ENCODE assay signal across 8 mouse cellular contexts in the genomic region with DNA sequence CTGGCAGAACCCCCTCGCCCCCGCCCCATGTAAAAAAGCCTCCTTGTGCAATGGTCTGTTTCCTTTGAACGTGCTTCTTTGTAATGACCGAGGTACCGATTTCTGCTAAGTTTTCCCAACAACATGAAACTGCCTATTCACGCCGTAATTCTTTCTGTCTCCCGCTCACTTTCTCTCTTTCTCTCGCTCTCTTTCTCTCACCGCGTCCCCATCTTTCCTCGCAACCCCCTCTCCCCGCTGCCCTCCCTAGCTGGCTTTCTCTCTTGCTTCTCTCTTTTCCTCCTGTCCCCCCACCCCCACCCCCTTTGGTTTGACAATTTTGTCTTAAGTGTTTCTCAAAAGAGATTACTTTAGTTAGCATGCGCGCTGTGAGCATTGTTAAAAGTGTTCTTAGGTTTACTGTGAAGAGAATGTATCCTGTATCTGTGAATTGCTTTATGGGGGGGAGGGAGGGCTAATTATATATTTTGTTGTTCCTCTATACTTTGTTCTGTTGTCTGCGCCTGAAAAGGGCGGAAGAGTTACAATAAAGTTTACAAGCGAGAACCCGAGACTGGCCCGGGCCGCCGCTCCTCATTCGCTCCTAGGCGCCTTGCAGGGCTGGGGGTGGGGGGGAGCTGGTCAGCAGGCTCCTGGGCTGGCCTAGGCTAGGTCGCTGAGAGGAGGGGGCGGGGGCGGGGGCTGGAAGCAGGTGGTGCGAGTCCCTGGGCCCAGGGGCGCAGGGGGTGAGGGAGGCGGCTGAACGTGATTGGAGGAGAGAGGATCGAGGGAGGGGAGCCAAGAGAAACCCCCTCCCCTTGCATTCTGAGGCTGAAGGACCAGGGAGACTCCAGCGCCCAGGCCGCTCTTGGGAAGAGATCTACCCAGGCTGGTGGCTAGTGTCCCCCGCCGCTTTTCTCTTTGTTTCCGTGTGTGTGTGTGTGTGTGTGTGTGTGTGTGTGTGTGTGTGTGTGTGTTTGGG. TPM values are rescaled to one million over a fixed set of nuclear protein-coding genes. Genes with fewer than 3 reads are reported as not detected.
DNase-seq lines count a peak whose midpoint lies in the region; ATAC-seq and TF ChIP-seq lines count a peak whose summit lies in the region.

No protein-coding gene starts in this region.

- peaks cover 45% of the 10 kb centered on the region for H3K27me3 ChIP-seq in intestine, embryonic 16.5 days (replicated peaks; ENCODE audit: control insufficient read depth, insufficient read depth, low read length)
- H3K27me3 ChIP-seq in liver, postnatal 0 days (ENCODE audit: insufficient read depth, low read length): peaks cover 95% of the 10 kb centered on the region

- ATAC-seq in intestine, embryonic 16.5 days: peak; percentile 74
- no peak for ATAC-seq in liver, postnatal 0 days

- peak overlapping the region; percentile 83 for H3K9ac ChIP-seq in intestine, embryonic 16.5 days (ENCODE audit: low read depth, low read length)
- no peak overlapping the region for H3K9ac ChIP-seq in liver, postnatal 0 days (replicated peaks)

- DNase-seq in adrenal gland, adult (ENCODE audit: inconsistent age in 2 of 2, low spot score in 1 of 2): peak; percentile 77 to 87
- DNase-seq in adrenal gland, adult 18-20 months (ENCODE audit: low spot score in 2 of 2): no peak
- DNase-seq in adrenal gland, postnatal 14 days: peak; percentile 89
- DNase-seq in liver, postnatal 0 days: no peak
- DNase-seq in cerebellum, adult 11-12 months: no peak
- DNase-seq in retina, postnatal 1 day: no peak
- no peak for DNase-seq in thymus, adult 18-20 months

- H3K4me3 ChIP-seq in intestine, embryonic 16.5 days (ENCODE audit: low read length): peak overlapping the region; percentile 61
- H3K4me3 ChIP-seq in liver, postnatal 0 days (ENCODE audit: low read depth, low read length): peak overlapping the region; percentile 30

- no peak for TF ChIP-seq EP300 in liver, postnatal 0 days (IDR thresholded peaks at IDR 0.05; ENCODE audit: low read depth)

- peak overlapping the region; percentile 86 for H3K27ac ChIP-seq in intestine, embryonic 16.5 days (ENCODE audit: low read length)
- H3K27ac ChIP-seq in liver, postnatal 0 days (ENCODE audit: low read depth): no peak overlapping the region

- H3K9me3 ChIP-seq in intestine, embryonic 16.5 days (ENCODE audit: control insufficient read depth, low read length): no peaks in the 10 kb centered on the region
- no peaks in the 10 kb centered on the region for H3K9me3 ChIP-seq in liver, postnatal 0 days (ENCODE audit: low read length)

- peaks cover 15% of the 10 kb centered on the region; the same call in 1 of the 2 replicates for H3K4me1 ChIP-seq in intestine, embryonic 16.5 days (ENCODE audit: control insufficient read depth, insufficient read depth, low read length)
- no peaks in the 10 kb centered on the region for H3K4me1 ChIP-seq in liver, postnatal 0 days (ENCODE audit: insufficient read depth)

- H3K4me2 ChIP-seq in intestine, embryonic 16.5 days (ENCODE audit: low read depth, low read length): peak overlapping the region; percentile 77
- peak overlapping the region; percentile 49 for H3K4me2 ChIP-seq in liver, postnatal 0 days (ENCODE audit: low read depth, low read length)

- TF ChIP-seq CTCF in liver, postnatal 0 days (IDR thresholded peaks at IDR 0.05; ENCODE audit: low read depth): no peak

- H3K36me3 ChIP-seq in intestine, embryonic 16.5 days (ENCODE audit: control insufficient read depth, insufficient read depth, low read length): no peaks in the 10 kb centered on the region
- no peaks in the 10 kb centered on the region for H3K36me3 ChIP-seq in liver, postnatal 0 days (replicated peaks; ENCODE audit: insufficient read depth, low read length)

- WGBS in intestine, embryonic 16.5 days: 2% methylated on average over 34 of the region's 37 CpGs
- 4% methylated on average over 33 of the region's 37 CpGs for WGBS in liver, postnatal 0 days (ENCODE audit: insufficient replicate concordance)

RNA-seq across cellular contexts. Expression of a gene that starts 1.4 kb away (rescaled TPM):
- 10 to 100 TPM; 33.5 to 59.0 TPM for total RNA-seq in adrenal gland, adult 18-20 months (2021)
- total RNA-seq in adrenal gland, postnatal 14 days (2021): 34.3 and 37.8 TPM in 2 replicates
- polyA plus RNA-seq in intestine, embryonic 16.5 days (2015; fragmentation: Nextera tagmentation; extraction: Ambion mirVana): 10.0 and 11.3 TPM in 2 replicates
- 0.27 and 0.51 TPM in 2 replicates for polyA plus RNA-seq in liver, postnatal 0 days (2015; fragmentation: Nextera tagmentation; extraction: Ambion mirVana)

RNA-seq across cellular contexts. Expression of a gene that starts 3.3 kb away (rescaled TPM):
- 100 to 1,000 TPM in 1 of 2 experiments, 10 to 100 TPM in 1; 54.8 to 119 TPM for total RNA-seq in adrenal gland, adult 18-20 months (2021)
- 56.7 and 59.4 TPM in 2 replicates for total RNA-seq in adrenal gland, postnatal 14 days (2021)
- 0.71 and 0.97 TPM in 2 replicates for polyA plus RNA-seq in intestine, embryonic 16.5 days (2015; fragmentation: Nextera tagmentation; extraction: Ambion mirVana)
- polyA plus RNA-seq in liver, postnatal 0 days (2015; fragmentation: Nextera tagmentation; extraction: Ambion mirVana): not detected in 2 replicates

RNA-seq across cellular contexts. Expression of a gene that starts 7.2 kb away (rescaled TPM):
- 10 to 100 TPM; 37.0 to 68.1 TPM for total RNA-seq in adrenal gland, adult 18-20 months (2021)
- total RNA-seq in adrenal gland, postnatal 14 days (2021): 35.7 and 39.8 TPM in 2 replicates
- polyA plus RNA-seq in intestine, embryonic 16.5 days (2015; fragmentation: Nextera tagmentation; extraction: Ambion mirVana): 11.1 and 11.3 TPM in 2 replicates
- not detected in 2 replicates for polyA plus RNA-seq in liver, postnatal 0 days (2015; fragmentation: Nextera tagmentation; extraction: Ambion mirVana)

RNA-seq across cellular contexts. Expression of a gene that starts 13.8 kb away (rescaled TPM):
- total RNA-seq in adrenal gland, adult 18-20 months (2021): 100 to 1,000 TPM; 294 to 445 TPM
- 99.3 and 156 TPM in 2 replicates for total RNA-seq in adrenal gland, postnatal 14 days (2021)
- polyA plus RNA-seq in intestine, embryonic 16.5 days (2015; fragmentation: Nextera tagmentation; extraction: Ambion mirVana): 0.99 and 1.2 TPM in 2 replicates
- polyA plus RNA-seq in liver, postnatal 0 days (2015; fragmentation: Nextera tagmentation; extraction: Ambion mirVana): not detected in 2 replicates

RNA-seq across cellular contexts. Expression of a gene that starts 18.1 kb away (rescaled TPM):
- 10 to 100 TPM; 11.6 to 27.3 TPM for total RNA-seq in adrenal gland, adult 18-20 months (2021)
- total RNA-seq in adrenal gland, postnatal 14 days (2021): 17.1 and 18.7 TPM in 2 replicates
- polyA plus RNA-seq in intestine, embryonic 16.5 days (2015; fragmentation: Nextera tagmentation; extraction: Ambion mirVana): 26.4 and 28.7 TPM in 2 replicates
- polyA plus RNA-seq in liver, postnatal 0 days (2015; fragmentation: Nextera tagmentation; extraction: Ambion mirVana): 0.75 and 0.91 TPM in 2 replicates

Comparison
In these comparisons a context has a peak if more than half of its experiments do, and no peak if none do; other contexts are left out.
1. DNase-seq: peak in adrenal gland, adult (2 of 2) and adrenal gland, postnatal 14 days (single experiment); none in adrenal gland, adult 18-20 months (0 of 2), liver, postnatal 0 days (single experiment), cerebellum, adult 11-12 months (single experiment), retina, postnatal 1 day (single experiment) and thymus, adult 18-20 months (0 of 2).